Mouse (Mus musculus) lung, postnatal 0 days (tissue): Measurements from ENCODE around the gene Aldoart1. TPM values are rescaled to one million over a fixed set of nuclear protein-coding genes. Genes with fewer than 3 reads are reported as not detected.

Experiments used
- ATAC-seq: fragments of 200-750 bp; cut with Nextera tagmentation; 2 replicates; pipeline ENCODE4 v1.8.0; 2017; ENCODE audit warnings: moderate library complexity
- DNase-seq: peaks from one replicate; pipeline ENCODE4 v3.0.0-alpha.2; 2016; ENCODE audit warnings: low spot score
- H3K27ac ChIP-seq: fragments of 300-500 bp; sonication (generic); 2 replicates; pipeline ENCODE4 v1.5.1; 2014; ENCODE audit warnings: antibody characterized with exemption, mild to moderate bottlenecking, low read length, mixed read lengths
- H3K27me3 ChIP-seq: fragments of 300-500 bp; sonication (generic); replicated peaks from 2 replicates; pipeline ENCODE4 v1.6.1; 2014; ENCODE audit warnings: low read length, mixed read lengths; ENCODE audit not compliant: insufficient read depth
- H3K36me3 ChIP-seq: fragments of 300-500 bp; sonication (generic); 2 replicates; pipeline ENCODE4 v1.6.1; 2014; ENCODE audit warnings: low read length, mixed read lengths; ENCODE audit not compliant: insufficient read depth
- H3K4me1 ChIP-seq: fragments of 300-500 bp; sonication (generic); 2 replicates; pipeline ENCODE4 v1.6.1; 2014; ENCODE audit warnings: antibody characterized with exemption, low read depth, low read length, mixed read lengths; ENCODE audit not compliant: insufficient read depth
- H3K4me2 ChIP-seq: fragments of 300-500 bp; sonication (generic); replicated peaks from 2 replicates; pipeline ENCODE4 v1.6.1; 2014; ENCODE audit warnings: low read depth, mild to moderate bottlenecking, low read length, moderate library complexity, mixed read lengths
- H3K4me3 ChIP-seq: fragments of 300-500 bp; sonication (generic); 2 replicates; pipeline ENCODE4 v1.5.1; 2014; ENCODE audit warnings: low read depth, low read length
- H3K9ac ChIP-seq: fragments of 300-500 bp; sonication (generic); replicated peaks from 2 replicates; pipeline ENCODE4 v1.6.1; 2014; ENCODE audit warnings: low read depth, mild to moderate bottlenecking
- H3K9me3 ChIP-seq: fragments of 300-500 bp; sonication (generic); 2 replicates; pipeline ENCODE4 v1.6.1; 2016; ENCODE audit warnings: low read length, mixed read lengths
- CTCF ChIP-seq: IDR thresholded peaks from 2 replicates; pipeline ENCODE4 v1.5.1; 2016; ENCODE audit warnings: antibody characterized with exemption, mild to moderate bottlenecking
- EP300 ChIP-seq: IDR thresholded peaks from 2 replicates; pipeline ENCODE4 v1.6.1; 2016; ENCODE audit warnings: antibody characterized with exemption, mild to moderate bottlenecking, control low read depth
- WGBS: fragments of 180-500 bp; shearing (Covaris S2); extraction: QIAGEN DNeasy Blood & Tissue Kit; methylation state at CpG from one replicate; pipeline ENCODE4 v1.1.7; 2014; 5-methylcytosine and 5-hydroxymethylcytosine counted together
- polyA plus RNA-seq: library from polyadenylated mRNA; unstranded; fragments of >200 nt; fragmentation: Nextera tagmentation; extraction: Ambion mirVana; gene quantifications from 2 replicates; pipeline ENCODE4 v1.2.1, GENCODE M21; 2015

Aldoart1 gene
- polyA plus RNA-seq, 1 experiment from 2014 or later = not detected

DNA sequence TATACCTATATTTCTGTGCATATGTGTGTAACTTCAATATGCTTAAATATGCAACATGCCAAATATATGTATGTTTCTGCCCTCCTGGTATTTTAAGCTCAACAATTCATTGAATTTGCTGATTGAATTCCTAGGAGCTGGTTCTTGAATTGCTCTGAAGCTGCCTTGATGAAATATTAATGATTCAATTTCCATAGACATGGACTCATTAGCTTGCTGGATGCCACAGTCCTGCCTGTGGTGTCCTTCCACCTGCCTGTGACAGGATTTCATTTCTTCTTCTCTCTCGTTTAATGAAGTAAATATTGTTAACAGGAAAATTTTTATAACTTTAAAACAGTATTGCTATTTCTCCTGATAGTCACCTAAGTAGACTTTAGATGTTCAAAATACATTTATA, 51.6 kb downstream of the Aldoart1 start:
- Histone ChIP-seq H3K27me3 (no peaks in the 10 kb centered on the region), H3K9ac (no peak overlapping the region), H3K4me1 (no peaks in the 10 kb centered on the region), H3K4me2 (no peak overlapping the region), H3K9me3 (no peaks in the 10 kb centered on the region), H3K27ac (no peak overlapping the region), H3K4me3 (no peak overlapping the region), H3K36me3 (no peaks in the 10 kb centered on the region)
- DNase-seq = no peak
- ATAC-seq = no peak
- TF ChIP-seq EP300 = no peak
- TF ChIP-seq CTCF = no peak
- 78% methylated on average over 1 of the region's 1 CpGs for WGBS
